Mouse (Mus musculus): ENCODE data around the gene Grik2. TPM values are rescaled to one million over a fixed set of nuclear protein-coding genes. Genes with fewer than 3 reads are reported as not detected.

The Grik2 gene
- polyA plus RNA-seq, 1 experiment = 31.4 TPM

- Histone ChIP-seq H3K4me1 (ENCODE audit: control insufficient read depth, insufficient read depth, low read length) (no peaks in the 10 kb centered on the region), H3K27ac (ENCODE audit: insufficient read depth, low read length) (no peak overlapping the region), H3K4me3 (ENCODE audit: insufficient read depth, low read length) (no peak overlapping the region)
- TF ChIP-seq POLR2A (IDR thresholded peaks at IDR 0.05; ENCODE audit: extremely low read depth, insufficient read depth, low read length) = no peak
- no peak for TF ChIP-seq CTCF (IDR thresholded peaks at IDR 0.05; ENCODE audit: extremely low read depth, insufficient read depth, low read length)
Measured at GRCm38 (mm10) chr10:49142658-49143057, 645.9 kb downstream of the Grik2 start.

- Histone ChIP-seq H3K4me3 (ENCODE audit: insufficient read depth, low read length) (no peak overlapping the region), H3K4me1 (ENCODE audit: control insufficient read depth, insufficient read depth, low read length) (no peaks in the 10 kb centered on the region), H3K27ac (ENCODE audit: insufficient read depth, low read length) (no peak overlapping the region)
- TF ChIP-seq CTCF (IDR thresholded peaks at IDR 0.05; ENCODE audit: extremely low read depth, insufficient read depth, low read length) (no peak), POLR2A (IDR thresholded peaks at IDR 0.05; ENCODE audit: extremely low read depth, insufficient read depth, low read length) (no peak)
Measured at GRCm38 (mm10) chr10:49136816-49137215, 651.8 kb downstream of the Grik2 start.

GRCm38 (mm10) chr10:49131311-49131710 lies 657.3 kb downstream of the Grik2 start:
- Histone ChIP-seq H3K4me3 (ENCODE audit: insufficient read depth, low read length) (no peak overlapping the region), H3K4me1 (ENCODE audit: control insufficient read depth, insufficient read depth, low read length) (no peaks in the 10 kb centered on the region), H3K27ac (ENCODE audit: insufficient read depth, low read length) (no peak overlapping the region)
- no peak for TF ChIP-seq POLR2A (IDR thresholded peaks at IDR 0.05; ENCODE audit: extremely low read depth, insufficient read depth, low read length)
- TF ChIP-seq CTCF (IDR thresholded peaks at IDR 0.05; ENCODE audit: extremely low read depth, insufficient read depth, low read length) = no peak

- Histone ChIP-seq H3K4me3 (ENCODE audit: insufficient read depth, low read length) (no peak overlapping the region), H3K27ac (ENCODE audit: insufficient read depth, low read length) (no peak overlapping the region), H3K4me1 (ENCODE audit: control insufficient read depth, insufficient read depth, low read length) (no peaks in the 10 kb centered on the region)
- TF ChIP-seq POLR2A (IDR thresholded peaks at IDR 0.05; ENCODE audit: extremely low read depth, insufficient read depth, low read length) = no peak
- TF ChIP-seq CTCF (IDR thresholded peaks at IDR 0.05; ENCODE audit: extremely low read depth, insufficient read depth, low read length) = no peak
Measured at GRCm38 (mm10) chr10:49050339-49050738, 738.2 kb downstream of the Grik2 start.

DNA sequence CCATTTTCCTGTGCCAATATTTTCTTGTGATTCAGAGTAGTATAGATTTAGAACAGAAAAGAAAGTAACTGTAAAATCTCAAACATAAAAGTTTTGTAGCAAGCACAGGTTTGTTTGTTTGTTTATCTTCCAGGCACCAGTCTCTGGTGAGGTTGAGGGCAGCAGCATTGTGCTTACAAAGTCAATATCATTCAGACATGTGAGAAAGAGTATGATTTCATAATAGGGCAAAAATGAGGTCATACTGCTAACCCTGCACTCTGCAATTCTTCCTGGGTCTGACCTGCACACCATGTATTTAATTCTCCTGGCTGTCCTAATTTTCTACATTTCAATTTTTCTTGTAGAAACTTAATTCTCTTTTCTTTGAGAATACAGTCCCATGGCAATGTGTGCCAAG lies 739.2 kb downstream of the Grik2 start:
- H3K4me3 ChIP-seq (ENCODE audit: insufficient read depth, low read length) = no peak overlapping the region
- TF ChIP-seq POLR2A (IDR thresholded peaks at IDR 0.05; ENCODE audit: extremely low read depth, insufficient read depth, low read length) (no peak), CTCF (IDR thresholded peaks at IDR 0.05; ENCODE audit: extremely low read depth, insufficient read depth, low read length) (no peak)
- no peak overlapping the region for H3K27ac ChIP-seq (ENCODE audit: insufficient read depth, low read length)
- H3K4me1 ChIP-seq (ENCODE audit: control insufficient read depth, insufficient read depth, low read length) = no peaks in the 10 kb centered on the region
